Mouse (Mus musculus) embryo, embryonic 11.5 days (tissue): ENCODE measurements around the gene Lce1f.
"Not testable (repeated sequence)": the region's sequence is repeated elsewhere in the genome, so short reads cannot be mapped to it uniquely, and the experiment has no call there.

Experiments
- DNase-seq: peaks from one replicate; pipeline ENCODE4 v3.0.0-alpha.2; 2012; ENCODE audit warnings: low read depth, low spot score

The Lce1f gene

GRCm38 (mm10) chr3:92720250-92720649, at the start of gene Lce1f:
Gene Lce1f (minus strand): TSS chr3:92720350.
- no peak for DNase-seq

DNA sequence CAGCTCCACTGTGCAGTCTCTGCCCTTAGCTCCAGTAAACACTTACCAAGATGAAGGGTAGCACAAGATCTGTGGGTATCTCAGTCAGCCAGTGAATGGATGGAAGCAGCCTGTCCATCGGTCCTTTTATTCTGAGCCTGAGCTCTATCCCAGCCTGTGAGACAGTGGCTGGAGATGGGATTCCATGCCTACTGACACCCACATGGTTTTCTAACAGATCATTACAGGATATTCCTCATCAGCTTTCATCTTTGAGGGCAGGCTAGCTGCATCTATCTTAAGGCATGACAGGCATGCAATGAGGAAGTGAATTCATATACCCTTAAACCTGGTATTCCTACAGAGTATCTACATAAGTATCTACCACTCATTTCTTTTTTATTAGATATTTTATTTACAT, 44.8 kb upstream of the Lce1f start, which contains the start of gene Lce1h:
Gene Lce1h (minus strand): TSS at position 101 of the 400 bp plus-strand sequence.
- DNase-seq, result no peak

GRCm38 (mm10) chr3:92753197-92753596, 33.0 kb upstream of the Lce1f start:
- DNase-seq, result no peak

- no peak for DNase-seq
Measured at GRCm38 (mm10) chr3:92752238-92752637, 32.1 kb upstream of the Lce1f start, which contains the start of gene Lce1g. Gene Lce1g (minus strand): TSS chr3:92752338.

DNA sequence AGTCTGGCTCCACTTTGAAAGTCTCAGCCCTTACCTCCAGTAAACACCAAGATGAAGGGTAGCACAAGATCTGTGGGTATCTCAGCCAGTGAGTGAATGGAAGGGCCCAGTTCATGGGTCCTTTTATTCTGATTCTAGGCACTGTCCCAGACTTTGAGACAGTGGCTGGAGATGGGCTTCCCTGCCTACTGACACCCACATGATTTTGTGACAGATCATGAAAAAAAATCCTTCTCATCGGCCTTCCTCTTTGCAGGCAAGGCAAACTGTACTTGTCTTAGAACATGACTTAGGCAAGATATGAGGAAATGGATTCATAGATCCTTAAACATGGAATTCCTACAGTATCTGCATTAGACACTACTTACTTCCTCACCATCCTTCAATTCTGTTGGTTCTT, 18.8 kb upstream of the Lce1f start, which contains the start of gene Gm38119:
Gene Gm38119 (minus strand): TSS at position 101 of the 400 bp plus-strand sequence.
- no peak for DNase-seq

DNA sequence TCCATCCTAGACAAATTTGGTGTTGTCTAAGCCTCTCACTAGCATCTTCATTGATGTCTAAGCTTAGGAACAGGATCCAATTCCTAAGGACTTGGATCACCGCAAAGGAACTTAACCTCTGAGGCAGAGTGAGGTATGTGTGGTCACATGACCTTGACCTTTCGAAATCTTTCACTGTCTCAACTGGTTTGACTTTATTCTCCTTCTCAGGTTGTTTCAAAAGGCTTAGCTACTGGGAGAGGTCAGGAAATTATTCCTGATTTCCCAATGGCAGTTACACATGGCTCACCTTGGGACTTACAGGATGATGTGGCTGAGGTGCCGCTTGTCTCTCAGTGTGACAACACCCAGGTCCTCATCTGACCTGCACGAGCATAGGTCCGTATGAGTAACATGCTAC, 2.5 kb upstream of the Lce1f start:
- DNase-seq, result no peak

DNA sequence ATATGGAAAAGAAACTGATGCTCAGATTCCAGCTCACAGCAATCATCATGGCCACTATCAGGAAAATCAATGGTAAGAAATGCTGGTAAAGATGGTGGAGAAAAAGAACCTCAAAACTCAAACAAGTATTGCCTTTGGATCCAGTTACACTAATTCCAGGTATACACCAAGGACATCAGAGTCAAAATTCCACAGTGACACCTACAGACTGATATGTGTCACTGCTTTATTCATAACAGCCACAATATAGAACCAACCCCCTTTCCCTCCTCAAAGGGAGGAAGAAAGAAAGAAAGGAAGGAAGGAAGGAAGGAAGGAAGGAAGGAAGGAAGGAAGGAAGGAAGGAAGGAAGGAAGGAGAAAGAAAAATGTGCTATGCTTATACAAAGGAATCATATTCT, 5.0 kb downstream of the Lce1f start:
- no peak for DNase-seq

DNA sequence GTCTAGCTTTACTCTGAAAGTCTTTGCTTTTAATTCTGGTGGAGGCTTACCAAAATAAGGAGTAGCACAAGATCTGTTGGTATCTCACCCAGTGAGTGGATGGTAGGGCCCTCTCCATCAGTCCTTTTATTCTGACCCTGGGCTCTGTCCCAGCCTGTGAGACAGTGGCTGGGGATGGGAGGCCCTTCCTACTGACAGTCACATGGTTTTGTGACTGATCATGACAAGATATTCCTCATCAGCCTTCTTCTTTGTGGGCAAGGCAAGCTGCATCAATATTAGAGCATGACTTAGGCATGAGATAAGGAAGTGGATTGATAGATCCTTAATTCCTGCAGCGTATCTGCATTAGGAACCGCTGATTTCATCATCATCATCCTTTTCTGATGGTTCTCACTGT, 11.2 kb downstream of the Lce1f start, which contains the start of gene Lce1e:
Gene Lce1e (minus strand): TSS at position 101 of the 400 bp plus-strand sequence.
- no peak for DNase-seq

DNA sequence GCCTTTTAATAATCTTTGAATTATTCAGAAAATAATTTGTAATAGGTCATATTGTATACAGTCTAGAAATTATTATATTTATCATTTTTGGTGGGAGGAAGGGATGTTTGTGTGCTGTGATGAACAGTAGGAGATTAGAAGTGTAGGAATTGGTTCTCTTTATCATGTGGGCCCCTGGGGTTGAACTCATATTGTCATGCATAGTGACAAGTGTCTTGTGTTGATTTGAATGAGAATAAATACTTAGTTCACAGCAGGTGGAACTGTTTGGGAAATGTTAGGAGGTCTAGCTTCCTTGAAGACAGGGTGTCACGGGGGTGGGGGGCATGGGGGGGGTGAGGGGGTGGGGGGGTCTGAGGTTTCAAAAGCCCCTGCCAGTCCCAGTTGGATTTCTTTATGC, 25.5 kb downstream of the Lce1f start:
- DNase-seq, result no peak

DNA sequence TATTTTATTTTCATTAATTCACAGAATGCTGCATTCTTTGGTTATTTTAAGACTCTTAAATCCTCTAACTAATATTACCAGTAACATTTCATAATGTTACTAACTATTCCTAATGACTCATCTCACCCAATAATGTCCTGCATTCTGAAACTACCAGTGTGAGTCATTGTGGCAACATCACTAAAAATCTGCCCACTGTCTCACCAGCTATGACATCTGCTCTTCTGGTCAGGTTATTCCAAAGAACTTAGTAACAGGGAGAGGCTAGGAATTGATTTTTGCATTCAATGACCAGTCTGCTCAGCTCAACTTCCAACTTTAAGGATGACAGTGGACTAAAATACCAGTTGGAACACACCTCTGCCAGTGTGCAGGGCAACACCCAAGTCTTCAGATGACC, 28.5 kb downstream of the Lce1f start:
- DNase-seq, result no peak

DNA sequence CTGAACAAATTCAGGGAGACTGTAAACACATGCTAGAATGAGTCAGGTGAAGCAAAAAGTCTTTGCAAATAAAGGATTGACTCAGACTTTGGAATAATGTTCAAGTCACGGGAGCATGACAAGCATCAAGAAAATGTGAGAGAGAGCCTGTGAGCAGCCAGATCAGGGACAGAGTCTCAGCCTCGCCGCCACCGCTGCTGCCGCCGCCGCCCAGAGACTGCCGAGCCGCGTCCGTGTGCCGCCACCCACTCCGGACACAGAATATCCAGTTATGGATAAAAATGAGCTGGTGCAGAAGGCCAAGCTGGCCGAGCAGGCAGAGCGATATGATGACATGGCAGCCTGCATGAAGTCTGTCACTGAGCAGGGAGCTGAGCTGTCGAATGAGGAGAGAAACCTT, 31.0 kb downstream of the Lce1f start:
- not testable (repeated sequence) for DNase-seq

DNA sequence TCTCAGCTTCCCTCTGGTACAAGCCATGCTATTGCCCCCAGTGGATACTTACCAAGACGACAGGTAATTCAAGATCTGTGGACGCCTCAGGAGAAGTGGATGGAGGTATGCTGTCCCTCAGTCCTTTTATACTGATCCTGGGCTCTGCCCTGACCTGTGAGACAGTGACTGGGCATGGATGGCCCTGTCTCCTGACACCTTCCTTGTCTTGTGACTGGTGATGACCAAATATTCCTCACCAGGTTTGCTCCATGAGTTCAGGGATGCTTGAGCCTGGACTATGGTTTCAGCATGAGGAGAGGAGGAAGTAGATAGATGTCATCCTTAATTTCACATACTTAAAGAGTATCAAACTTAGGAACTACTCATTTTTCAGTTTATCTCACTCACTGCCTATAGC, 33.0 kb downstream of the Lce1f start, which contains the start of gene Lce1d:
Gene Lce1d (minus strand): TSS at position 101 of the 400 bp plus-strand sequence.
- DNase-seq, result no peak

GRCm38 (mm10) chr3:92678947-92679346, 41.2 kb downstream of the Lce1f start, which contains the start of gene Lce1c:
Gene Lce1c (plus strand): TSS chr3:92679247.
- DNase-seq, result no peak

- no peak for DNase-seq
Measured at GRCm38 (mm10) chr3:92670215-92670614, 49.9 kb downstream of the Lce1f start, which contains the start of gene Lce1a2. Gene Lce1a2 (minus strand): TSS chr3:92670315.
